Mouse (Mus musculus) spleen, adult 18-20 months (tissue): Measurements from ENCODE around the gene Eif2a.

Source experiments
- DNase-seq, 2 experiments: peaks; one replicate each; pipeline ENCODE4 v3.0.0; 2022; ENCODE audit warnings: mixed read lengths in 2 of 2

Eif2a gene

GRCm38 (mm10) chr3:58525652-58526407, at the start of gene Eif2a, which contains the start of gene Serp1:
Gene Eif2a, plus strand, starts transcription at chr3:58525821.
Gene Serp1, minus strand, starts transcription at chr3:58525892.
- DNase-seq, result peak; percentile 96 to 98

- DNase-seq, result no peak
Observed at GRCm38 (mm10) chr3:58478755-58479455, 46.7 kb upstream of the Eif2a start.

- DNase-seq, result no peak
Observed at GRCm38 (mm10) chr3:58485883-58486282, 39.7 kb upstream of the Eif2a start.

- no peak for DNase-seq
Observed at GRCm38 (mm10) chr3:58487121-58487520, 38.5 kb upstream of the Eif2a start.

- DNase-seq, result no peak
Observed at GRCm38 (mm10) chr3:58487999-58488775, 37.4 kb upstream of the Eif2a start.

- DNase-seq, result peak in 1 of 2 experiments; percentile 45
Observed at GRCm38 (mm10) chr3:58490787-58491186, 34.8 kb upstream of the Eif2a start.

- no peak for DNase-seq
Observed at GRCm38 (mm10) chr3:58493621-58494020, 32.0 kb upstream of the Eif2a start.

- peak in 1 of 2 experiments; percentile 30 for DNase-seq
Observed at GRCm38 (mm10) chr3:58501961-58502360, 23.7 kb upstream of the Eif2a start.

- DNase-seq, result no peak
Observed at GRCm38 (mm10) chr3:58503720-58504333, 21.8 kb upstream of the Eif2a start.

GRCm38 (mm10) chr3:58504676-58505075, 20.9 kb upstream of the Eif2a start:
- no peak for DNase-seq

- no peak for DNase-seq
Observed at GRCm38 (mm10) chr3:58508020-58508750, 17.4 kb upstream of the Eif2a start.

- DNase-seq, result peak in 1 of 2 experiments; percentile 45
Observed at GRCm38 (mm10) chr3:58511581-58511980, 14.0 kb upstream of the Eif2a start.

- no peak for DNase-seq
Observed at GRCm38 (mm10) chr3:58512740-58513139, 12.9 kb upstream of the Eif2a start.

GRCm38 (mm10) chr3:58513483-58513882, 12.1 kb upstream of the Eif2a start:
- DNase-seq, result no peak

GRCm38 (mm10) chr3:58515947-58516601, 9.5 kb upstream of the Eif2a start:
- no peak for DNase-seq

- DNase-seq, result peak in 1 of 2 experiments; percentile 47
Observed at GRCm38 (mm10) chr3:58516602-58516976, 9.0 kb upstream of the Eif2a start.

GRCm38 (mm10) chr3:58517258-58517657, 8.4 kb upstream of the Eif2a start:
- peak; percentile 63 to 67 for DNase-seq

- DNase-seq, result peak; percentile 33 to 34
Observed at GRCm38 (mm10) chr3:58517800-58518199, 7.8 kb upstream of the Eif2a start.

- DNase-seq, result no peak
Observed at GRCm38 (mm10) chr3:58518962-58519361, 6.7 kb upstream of the Eif2a start.

GRCm38 (mm10) chr3:58519536-58519935, 6.1 kb upstream of the Eif2a start:
- DNase-seq, result no peak

GRCm38 (mm10) chr3:58520286-58520685, 5.3 kb upstream of the Eif2a start:
- DNase-seq, result no peak

GRCm38 (mm10) chr3:58521361-58521760, 4.3 kb upstream of the Eif2a start:
- DNase-seq, result no peak
